Mouse (Mus musculus): ENCODE data around the gene Crim1. TPM values are rescaled to one million over a fixed set of nuclear protein-coding genes. Genes with fewer than 3 reads are reported as not detected.

Gene Crim1
- total RNA-seq, 1 experiment: 61.7 TPM

DNA sequence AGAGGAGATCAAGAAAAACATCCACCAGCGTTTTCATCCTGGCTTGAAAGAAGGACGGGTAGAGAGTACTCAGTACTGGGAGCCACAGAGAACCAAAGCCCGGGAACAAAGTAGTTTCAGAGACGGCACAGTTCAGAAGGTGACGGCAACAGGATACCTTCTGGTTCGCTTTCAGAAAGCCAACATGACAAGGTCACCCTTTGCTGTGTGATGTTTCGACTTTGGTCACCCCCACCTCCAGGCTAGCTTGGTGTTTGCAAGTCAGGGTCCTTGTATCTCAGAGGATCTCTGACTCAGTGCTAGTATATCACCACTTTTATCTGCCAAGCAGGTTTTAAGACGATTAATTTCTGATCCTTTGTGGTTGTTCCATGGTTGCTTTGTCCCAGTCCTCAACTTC, 225.0 kb downstream of the Crim1 start:
- Histone ChIP-seq H3K9ac (ENCODE audit: insufficient read depth, low read depth, low read length, poor library complexity, severe bottlenecking) (no peak overlapping the region), H3K36me3 (ENCODE audit: control insufficient read depth, insufficient read depth, low read length, poor library complexity, severe bottlenecking) (no peaks in the 10 kb centered on the region), H3K27ac (ENCODE audit: insufficient read depth, low read depth, low read length, poor library complexity, severe bottlenecking) (no peak overlapping the region), H3K4me1 (ENCODE audit: control insufficient read depth in 2 of 2, insufficient read depth in 2 of 2, low read length in 2 of 2, poor library complexity in 1 of 2) (0 out of 4 replicates have a peak, but pooled peaks cover 0 to 1% of the 10 kb centered on the region in 2 experiments), H3K9me3 (ENCODE audit: control insufficient read depth, insufficient read depth, low read depth, low read length) (no peaks in the 10 kb centered on the region), H3K4me3 (ENCODE audit: insufficient read depth in 1 of 2, low read depth in 1 of 2, low read length in 2 of 2, poor library complexity in 1 of 2, severe bottlenecking in 1 of 2) (no peak overlapping the region)
- TF ChIP-seq CHD2 (IDR thresholded peaks at IDR 0.05; ENCODE audit: low read depth, low read length): no peak
- DNase-seq (ENCODE audit: low read depth, low spot score): no peak
- in situ Hi-C loops (cut with MboI; ENCODE audit: low sequenced_read_pairs in 2 of 2, unreplicated experiment in 2 of 2): no loop called here

Other genes starting within 250 kb of the Crim1 start
- gene Fez2, start 217.9 kb downstream of the Crim1 start, total RNA-seq (2012; rRNA removed): 16.5 and 38.2 TPM in 2 replicates